Mouse (Mus musculus) forebrain, embryonic 13.5 days (tissue): Measurements from ENCODE around the gene Ppp4r1. TPM values are rescaled to one million over a fixed set of nuclear protein-coding genes. Genes with fewer than 3 reads are reported as not detected.

Source experiments
- ATAC-seq: fragments of 200-750 bp; cut with Nextera tagmentation; 2 replicates; pipeline ENCODE4 v1.8.0; 2017
- H3K27ac ChIP-seq: fragments of 300-500 bp; sonication (generic); 2 replicates; pipeline ENCODE4 v1.5.1; 2015; ENCODE audit warnings: inconsistent platforms, mild to moderate bottlenecking, moderate library complexity
- H3K27me3 ChIP-seq: fragments of 300-500 bp; sonication (generic); 2 replicates; pipeline ENCODE4 v1.6.1; 2015; ENCODE audit warnings: mild to moderate bottlenecking, inconsistent platforms
- H3K36me3 ChIP-seq: fragments of 300-500 bp; sonication (generic); 2 replicates; pipeline ENCODE4 v1.6.1; 2015; ENCODE audit warnings: mild to moderate bottlenecking, inconsistent platforms; ENCODE audit not compliant: poor library complexity, severe bottlenecking
- H3K4me1 ChIP-seq: fragments of 300-500 bp; sonication (generic); 2 replicates; pipeline ENCODE4 v1.6.1; 2015; ENCODE audit warnings: inconsistent platforms
- H3K4me2 ChIP-seq: fragments of 300-500 bp; sonication (generic); 2 replicates; pipeline ENCODE4 v1.6.1; 2015; ENCODE audit warnings: inconsistent platforms, mild to moderate bottlenecking, moderate library complexity
- H3K4me3 ChIP-seq: fragments of 300-500 bp; sonication (generic); 2 replicates; pipeline ENCODE4 v1.5.1; 2015; ENCODE audit warnings: mild to moderate bottlenecking, inconsistent platforms
- H3K9ac ChIP-seq: fragments of 300-500 bp; sonication (generic); 2 replicates; pipeline ENCODE4 v1.6.1; 2015; ENCODE audit warnings: mild to moderate bottlenecking, inconsistent platforms
- H3K9me3 ChIP-seq: fragments of 300-500 bp; sonication (generic); replicated peaks from 2 replicates; pipeline ENCODE4 v1.6.1; 2016; ENCODE audit warnings: inconsistent platforms
- WGBS: fragments of 180-500 bp; shearing (Covaris S2); methylation state at CpG from one replicate; pipeline ENCODE4 v1.1.7; 2015; 5-methylcytosine and 5-hydroxymethylcytosine counted together
- polyA plus RNA-seq: library from polyadenylated mRNA; unstranded; fragments of >200 nt; fragmentation: Nextera tagmentation; extraction: Ambion mirVana; gene quantifications from 2 replicates; pipeline ENCODE4 v1.2.1, GENCODE M21; 2015

Gene Ppp4r1
- polyA plus RNA-seq, 1 experiment from 2014 or later: 46.5 TPM

GRCm38 (mm10) chr17:65845423-65845822, 63.0 kb downstream of the Ppp4r1 start:
- no peak for ATAC-seq
- no peak overlapping the region for H3K9ac ChIP-seq
- peaks cover 66% of the 10 kb centered on the region for H3K36me3 ChIP-seq
- peaks cover 4% of the 10 kb centered on the region; the same call in 1 of the 2 replicates for H3K4me1 ChIP-seq
- 91% methylated on average over 6 of the region's 6 CpGs for WGBS
- no peak overlapping the region for H3K4me2 ChIP-seq
- no peaks in the 10 kb centered on the region for H3K27me3 ChIP-seq
- no peak overlapping the region for H3K4me3 ChIP-seq
- no peaks in the 10 kb centered on the region for H3K9me3 ChIP-seq
- H3K27ac ChIP-seq: no peak overlapping the region

GRCm38 (mm10) chr17:65847694-65848449, 65.5 kb downstream of the Ppp4r1 start:
- Histone ChIP-seq H3K36me3 (peaks cover 67% of the 10 kb centered on the region), H3K27ac (peak overlapping the region; percentile 37; the same call in 1 of the 2 replicates), H3K4me2 (no peak overlapping the region), H3K9me3 (no peaks in the 10 kb centered on the region), H3K4me1 (peaks cover 4% of the 10 kb centered on the region; the same call in 1 of the 2 replicates), H3K9ac (no peak overlapping the region), H3K4me3 (no peak overlapping the region), H3K27me3 (no peaks in the 10 kb centered on the region)
- ATAC-seq: 0 out of 2 replicates have a peak, but pooled peaks have one; percentile 42
- 76% methylated on average over 11 of the region's 11 CpGs for WGBS

GRCm38 (mm10) chr17:65850487-65850886, 68.1 kb downstream of the Ppp4r1 start:
- ATAC-seq: no peak
- 92% methylated on average over 17 of the region's 17 CpGs for WGBS
- Histone ChIP-seq H3K36me3 (peaks cover 67% of the 10 kb centered on the region), H3K4me1 (peaks cover 4% of the 10 kb centered on the region; the same call in 1 of the 2 replicates), H3K27me3 (no peaks in the 10 kb centered on the region), H3K9me3 (no peaks in the 10 kb centered on the region), H3K9ac (no peak overlapping the region), H3K27ac (no peak overlapping the region; the same call in 1 of the 2 replicates), H3K4me2 (no peak overlapping the region), H3K4me3 (no peak overlapping the region)

- peaks cover 75% of the 10 kb centered on the region for H3K36me3 ChIP-seq
- H3K27me3 ChIP-seq: no peaks in the 10 kb centered on the region
- 90% methylated on average over 6 of the region's 6 CpGs for WGBS
- no peaks in the 10 kb centered on the region for H3K9me3 ChIP-seq
- no peak overlapping the region for H3K4me3 ChIP-seq
- no peak overlapping the region for H3K9ac ChIP-seq
- no peak overlapping the region for H3K27ac ChIP-seq
- peaks cover 4% of the 10 kb centered on the region; the same call in 1 of the 2 replicates for H3K4me1 ChIP-seq
- H3K4me2 ChIP-seq: no peak overlapping the region
- ATAC-seq: no peak
Observed at GRCm38 (mm10) chr17:65851749-65852148, 69.4 kb downstream of the Ppp4r1 start.

GRCm38 (mm10) chr17:65853326-65853725, 71.0 kb downstream of the Ppp4r1 start:
- H3K4me1 ChIP-seq: no peaks in the 10 kb centered on the region
- no peak overlapping the region for H3K4me3 ChIP-seq
- no peak overlapping the region for H3K9ac ChIP-seq
- no peaks in the 10 kb centered on the region for H3K9me3 ChIP-seq
- WGBS: 95% methylated on average over 6 of the region's 6 CpGs
- no peaks in the 10 kb centered on the region for H3K27me3 ChIP-seq
- ATAC-seq: no peak
- no peak overlapping the region for H3K4me2 ChIP-seq
- H3K27ac ChIP-seq: no peak overlapping the region
- peaks cover 89% of the 10 kb centered on the region for H3K36me3 ChIP-seq

DNA sequence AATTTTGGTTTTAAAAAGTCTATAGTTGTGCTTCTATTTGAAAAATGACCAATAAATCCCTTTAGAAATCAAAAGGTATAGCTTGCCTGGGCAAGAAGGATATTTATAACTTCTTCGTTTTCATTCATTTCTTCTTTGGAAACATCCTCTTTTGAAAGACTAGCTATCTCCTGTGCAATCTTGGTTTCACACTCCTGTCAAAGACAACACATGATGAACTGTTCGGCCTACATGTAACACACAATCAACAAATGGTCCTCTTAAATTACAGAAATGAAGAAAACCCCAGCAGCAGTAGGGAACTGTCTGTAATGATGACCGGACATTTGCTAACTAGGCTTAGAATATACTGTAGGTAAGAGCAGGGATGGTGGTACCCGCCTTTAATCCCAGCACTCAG, 71.6 kb downstream of the Ppp4r1 start:
- ATAC-seq: no peak

GRCm38 (mm10) chr17:65857617-65858016, 75.2 kb downstream of the Ppp4r1 start:
- Histone ChIP-seq H3K27ac (no peak overlapping the region), H3K4me1 (no peaks in the 10 kb centered on the region), H3K27me3 (no peaks in the 10 kb centered on the region), H3K36me3 (peaks cover 81% of the 10 kb centered on the region), H3K4me2 (no peak overlapping the region), H3K4me3 (no peak overlapping the region), H3K9me3 (no peaks in the 10 kb centered on the region), H3K9ac (no peak overlapping the region)
- ATAC-seq: no peak
- 86% methylated on average over 4 of the region's 4 CpGs for WGBS

More for the DNA sequence above, 71.6 kb downstream of the Ppp4r1 start:
- H3K4me3 ChIP-seq: no peak overlapping the region
- H3K9me3 ChIP-seq: no peaks in the 10 kb centered on the region
- WGBS: 93% methylated on average over 4 of the region's 4 CpGs
- peaks cover 91% of the 10 kb centered on the region for H3K36me3 ChIP-seq
- no peaks in the 10 kb centered on the region for H3K27me3 ChIP-seq
- no peaks in the 10 kb centered on the region for H3K4me1 ChIP-seq
- no peak overlapping the region for H3K27ac ChIP-seq
- no peak overlapping the region for H3K9ac ChIP-seq
- no peak overlapping the region for H3K4me2 ChIP-seq

GRCm38 (mm10) chr17:65862579-65862978, 80.2 kb downstream of the Ppp4r1 start:
- Histone ChIP-seq H3K9ac (no peak overlapping the region), H3K4me3 (no peak overlapping the region), H3K27ac (no peak overlapping the region), H3K4me1 (no peaks in the 10 kb centered on the region), H3K9me3 (no peaks in the 10 kb centered on the region), H3K27me3 (no peaks in the 10 kb centered on the region), H3K36me3 (peaks cover 58% of the 10 kb centered on the region), H3K4me2 (no peak overlapping the region)
- peak; percentile 57; the same call in 1 of the 2 replicates for ATAC-seq
- 50% methylated on average over 4 of the region's 4 CpGs for WGBS

GRCm38 (mm10) chr17:65863830-65864229, 81.5 kb downstream of the Ppp4r1 start:
- Histone ChIP-seq H3K27me3 (no peaks in the 10 kb centered on the region), H3K9ac (no peak overlapping the region), H3K27ac (no peak overlapping the region), H3K9me3 (no peaks in the 10 kb centered on the region), H3K4me2 (no peak overlapping the region), H3K4me1 (no peaks in the 10 kb centered on the region), H3K4me3 (no peak overlapping the region), H3K36me3 (peaks cover 47% of the 10 kb centered on the region)
- no peak for ATAC-seq
- 94% methylated on average over 12 of the region's 12 CpGs for WGBS

DNA sequence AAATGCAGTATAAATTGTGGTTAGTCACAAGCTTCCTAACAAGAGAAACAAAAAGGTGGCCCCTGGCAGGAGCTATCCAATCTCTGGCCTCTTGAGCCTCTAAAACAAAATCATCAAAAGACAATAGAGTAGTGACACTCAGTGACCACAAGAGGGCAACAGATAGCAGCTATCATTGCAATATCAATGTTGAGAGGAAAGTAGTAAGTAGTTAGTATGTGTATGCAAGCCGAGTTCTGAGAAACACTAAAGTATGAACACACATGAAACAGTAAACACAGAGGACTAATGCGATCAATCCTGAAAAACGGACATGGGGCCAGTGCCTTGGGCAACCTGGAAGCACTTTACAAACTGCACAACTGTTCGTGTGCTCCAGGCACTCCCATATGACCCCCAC, 82.4 kb downstream of the Ppp4r1 start:
- no peak overlapping the region for H3K9ac ChIP-seq
- H3K4me2 ChIP-seq: no peak overlapping the region
- no peaks in the 10 kb centered on the region for H3K4me1 ChIP-seq
- H3K27ac ChIP-seq: no peak overlapping the region
- no peak overlapping the region for H3K4me3 ChIP-seq
- peak; percentile 57 for ATAC-seq
- H3K36me3 ChIP-seq: peaks cover 40% of the 10 kb centered on the region
- no peaks in the 10 kb centered on the region for H3K9me3 ChIP-seq
- H3K27me3 ChIP-seq: no peaks in the 10 kb centered on the region
- 37% methylated on average over 4 of the region's 4 CpGs for WGBS

DNA sequence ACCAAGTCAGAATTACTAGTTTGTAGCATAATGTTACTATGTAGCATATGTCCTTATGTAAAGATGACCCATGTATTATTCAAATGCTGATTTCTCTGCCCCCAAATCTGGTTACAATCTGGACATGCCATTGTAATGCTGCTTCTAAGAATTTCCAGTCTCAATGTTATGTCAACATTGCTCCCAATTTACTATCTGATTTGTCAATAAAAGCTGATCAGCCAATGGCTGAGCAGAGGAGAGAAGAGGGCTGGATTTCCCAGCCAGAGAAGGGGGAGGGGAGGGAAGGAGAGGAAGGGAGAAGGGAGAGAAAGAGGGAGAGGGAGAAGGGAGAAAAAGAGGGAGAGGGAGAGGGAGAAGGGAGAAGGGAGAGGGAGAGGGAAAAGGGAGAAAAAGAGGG, 82.9 kb downstream of the Ppp4r1 start:
- Histone ChIP-seq H3K36me3 (peaks cover 40% of the 10 kb centered on the region), H3K27me3 (no peaks in the 10 kb centered on the region), H3K27ac (no peak overlapping the region), H3K9ac (no peak overlapping the region), H3K9me3 (no peaks in the 10 kb centered on the region), H3K4me1 (no peaks in the 10 kb centered on the region), H3K4me3 (no peak overlapping the region), H3K4me2 (no peak overlapping the region)
- no peak for ATAC-seq

DNA sequence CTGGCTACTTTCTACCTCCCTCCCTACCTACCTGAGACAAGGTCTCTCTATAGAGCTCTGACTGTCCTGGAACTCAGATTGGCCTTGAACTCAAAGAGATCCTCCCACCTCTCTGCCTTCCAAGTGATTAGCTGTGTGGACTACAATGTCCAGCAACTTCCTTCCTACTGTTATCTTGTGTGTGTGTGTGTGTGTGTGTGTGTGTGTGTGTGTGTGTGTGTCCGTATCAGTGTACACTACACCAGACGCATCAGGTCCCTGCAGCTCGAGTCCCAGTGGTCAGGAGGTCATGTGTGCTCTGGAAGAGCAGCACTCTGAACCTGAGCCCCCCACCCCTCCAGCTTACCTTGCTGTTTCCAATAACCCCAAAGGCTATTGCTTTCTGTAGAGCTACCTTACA, 83.8 kb downstream of the Ppp4r1 start:
- 80% methylated on average over 3 of the region's 3 CpGs for WGBS
- Histone ChIP-seq H3K27ac (no peak overlapping the region), H3K36me3 (peaks cover 31% of the 10 kb centered on the region), H3K4me2 (no peak overlapping the region), H3K4me1 (0 out of 2 replicates have a peak, but pooled peaks cover under 1% of the 10 kb centered on the region), H3K9ac (no peak overlapping the region), H3K9me3 (no peaks in the 10 kb centered on the region), H3K4me3 (no peak overlapping the region), H3K27me3 (no peaks in the 10 kb centered on the region)
- ATAC-seq: no peak

DNA sequence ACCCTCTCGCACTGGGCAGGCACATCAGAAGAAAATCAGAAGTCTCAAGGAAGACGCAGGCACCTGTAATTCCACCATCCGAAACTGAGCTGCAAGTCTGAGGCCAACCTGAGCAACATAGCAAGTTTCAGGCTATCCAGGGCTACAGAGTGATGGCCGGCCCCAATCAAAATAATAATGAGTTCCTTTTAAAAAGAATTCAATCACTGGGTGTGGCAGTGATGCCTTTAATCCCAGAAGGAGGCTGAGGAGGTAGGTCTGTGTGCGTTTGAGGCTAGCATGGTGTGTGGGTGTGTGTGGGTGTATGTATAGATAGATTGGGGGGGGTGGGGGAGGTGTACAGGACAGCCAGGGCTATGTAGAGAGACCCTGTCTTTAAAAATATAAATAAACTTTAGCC, 85.6 kb downstream of the Ppp4r1 start:
- WGBS: 91% methylated on average over 5 of the region's 5 CpGs
- no peak overlapping the region for H3K27ac ChIP-seq
- no peaks in the 10 kb centered on the region for H3K9me3 ChIP-seq
- no peak overlapping the region for H3K9ac ChIP-seq
- H3K4me2 ChIP-seq: no peak overlapping the region
- H3K4me1 ChIP-seq: peaks cover 18% of the 10 kb centered on the region
- no peak overlapping the region for H3K4me3 ChIP-seq
- no peaks in the 10 kb centered on the region for H3K27me3 ChIP-seq
- no peak for ATAC-seq
- peaks cover 19% of the 10 kb centered on the region for H3K36me3 ChIP-seq
